Mouse (Mus musculus): Measurements from ENCODE around the gene Hic1. TPM values are rescaled to one million over a fixed set of nuclear protein-coding genes. Genes with fewer than 3 reads are reported as not detected.
A peak's percentile ranks its signal among the peaks of the same experiment; 100 is the strongest.

Hic1 gene
- total RNA-seq, 2 experiments from 2014 or later = 15.3 to 19.2 TPM

DNA sequence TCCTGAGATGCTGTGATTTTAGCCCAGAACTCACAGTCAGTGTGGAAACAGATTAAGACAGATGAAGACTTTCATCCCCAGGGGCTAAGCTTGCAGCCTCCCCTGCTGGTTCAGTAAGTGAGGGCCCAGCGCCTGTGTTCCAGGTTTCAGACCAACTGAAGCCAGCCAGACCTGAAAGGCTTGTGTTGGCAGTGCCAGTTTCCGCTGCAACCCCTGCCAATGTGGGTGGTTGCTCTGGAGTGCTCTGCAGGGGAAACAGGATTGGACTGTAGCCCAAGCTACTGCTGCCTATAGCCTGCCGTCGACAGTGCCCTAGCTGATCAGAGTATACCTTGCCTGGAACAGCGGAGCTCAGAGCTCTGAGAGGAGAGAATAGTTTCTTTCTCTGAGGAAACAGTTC lies 37.0 kb downstream of the Hic1 start:
- intact Hi-C loops (cut with DNase I) = no loop called here
- DNase-seq (ENCODE audit: low spot score) = no peak

DNA sequence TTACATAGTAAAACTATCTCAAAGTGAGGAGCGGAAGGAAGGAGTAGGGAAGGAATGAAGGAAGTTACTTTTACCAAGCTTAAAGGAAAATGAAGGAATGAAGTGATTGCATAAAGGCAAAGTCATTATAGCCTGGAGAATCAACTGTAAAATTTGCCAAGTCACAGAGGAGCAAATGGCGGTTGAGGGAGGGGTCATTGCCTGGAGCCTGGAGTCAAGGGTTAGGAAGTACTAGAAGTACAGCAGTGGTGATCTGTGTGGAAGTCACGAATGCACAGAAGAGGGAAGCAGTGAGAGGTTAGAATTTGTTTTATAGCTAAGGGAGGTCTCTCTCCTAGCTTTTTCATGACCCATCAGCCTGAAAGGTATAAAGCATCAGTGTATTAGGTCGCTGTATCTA lies 38.0 kb downstream of the Hic1 start:
- intact Hi-C loops (cut with DNase I) = no loop called here
- no peak for DNase-seq (ENCODE audit: low spot score)

DNA sequence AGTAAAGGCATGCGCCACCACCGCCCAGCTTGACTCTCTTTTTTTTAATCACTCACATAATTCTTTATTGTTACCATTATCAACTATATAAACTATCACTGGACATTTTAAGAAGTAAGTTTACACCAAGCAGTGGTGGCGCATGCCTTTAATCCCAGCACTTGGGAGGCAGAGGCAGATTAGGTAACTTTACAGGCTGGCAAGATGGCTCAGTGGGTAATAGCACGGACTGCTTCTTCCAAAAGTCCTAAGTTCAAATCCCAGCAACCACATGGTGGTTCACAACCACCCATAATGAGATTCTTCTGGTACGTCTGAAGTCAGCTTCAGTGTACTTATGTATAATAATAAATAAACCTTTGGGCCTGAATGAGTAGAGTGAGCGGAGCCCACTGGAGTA lies 39.8 kb downstream of the Hic1 start:
- intact Hi-C loops (cut with DNase I) = loop anchor here (5.0 kb wide), 1 partner anchor 37 kb away; no protein-coding TSS in a partner anchor
- no peak for DNase-seq (ENCODE audit: low spot score)

GRCm38 (mm10) chr11:75126384-75126783 lies 42.9 kb downstream of the Hic1 start:
- intact Hi-C loops (cut with DNase I) = loop anchor here (5.0 kb wide), 1 partner anchor 34 kb away; no protein-coding TSS in a partner anchor
- no peak for DNase-seq (ENCODE audit: low spot score)

DNA sequence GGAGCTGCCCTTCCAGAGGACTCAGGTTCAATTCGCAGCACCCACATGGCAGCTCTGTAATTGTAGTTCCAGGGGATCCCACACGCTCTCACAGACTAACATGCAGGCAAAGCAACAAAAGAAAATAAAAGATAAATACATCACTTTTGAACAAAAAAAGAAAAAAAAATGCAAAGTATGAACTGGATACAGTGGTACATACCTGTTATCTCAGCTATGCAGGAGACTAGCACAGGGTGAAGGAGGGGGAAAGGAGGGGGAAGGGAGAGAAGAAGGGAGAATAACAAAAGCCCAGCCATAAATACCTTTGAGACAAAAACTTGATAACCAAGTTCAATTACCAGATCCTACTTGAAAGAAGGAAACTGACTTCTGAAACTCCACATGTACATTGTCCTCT lies 44.9 kb downstream of the Hic1 start:
- DNase-seq (ENCODE audit: low spot score) = no peak
- intact Hi-C loops (cut with DNase I) = no loop called here

- intact Hi-C loops (cut with DNase I) = loop anchor here (2.0 kb wide), 1 partner anchor 17 kb away; no protein-coding TSS in a partner anchor
- DNase-seq (ENCODE audit: low spot score) = no peak
These were observed 48.0 kb downstream of the Hic1 start for GRCm38 (mm10) chr11:75121348-75121747.

GRCm38 (mm10) chr11:75119841-75120240 lies 49.5 kb downstream of the Hic1 start:
- intact Hi-C loops (cut with DNase I) = loop anchor here (2.0 kb wide), 1 partner anchor 15 kb away; no protein-coding TSS in a partner anchor
- DNase-seq (ENCODE audit: low spot score) = no peak

DNA sequence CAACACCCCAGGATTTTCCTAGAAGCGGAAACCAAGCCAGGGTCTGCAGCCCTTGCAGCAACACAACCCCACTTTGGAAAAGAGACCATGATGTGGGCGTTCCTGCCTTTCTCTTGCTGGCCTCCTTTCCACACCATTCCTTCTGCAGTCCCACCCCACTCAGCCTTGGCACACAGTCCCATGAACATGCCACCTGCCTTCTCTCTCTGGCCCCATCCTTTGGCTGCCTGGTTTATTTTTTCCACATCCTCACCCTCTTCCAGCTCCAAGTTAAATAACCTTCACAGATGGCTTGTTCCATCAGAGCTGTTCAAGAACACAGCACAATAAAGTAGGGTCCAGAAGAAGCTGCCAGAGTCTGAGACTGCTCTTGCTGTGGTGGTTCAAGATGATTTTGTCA lies 50.0 kb downstream of the Hic1 start:
- intact Hi-C loops (cut with DNase I) = no loop called here
- DNase-seq (ENCODE audit: low spot score) = no peak

- no peak for DNase-seq (ENCODE audit: low spot score)
These were observed 51.2 kb downstream of the Hic1 start for GRCm38 (mm10) chr11:75118141-75118540.

DNA sequence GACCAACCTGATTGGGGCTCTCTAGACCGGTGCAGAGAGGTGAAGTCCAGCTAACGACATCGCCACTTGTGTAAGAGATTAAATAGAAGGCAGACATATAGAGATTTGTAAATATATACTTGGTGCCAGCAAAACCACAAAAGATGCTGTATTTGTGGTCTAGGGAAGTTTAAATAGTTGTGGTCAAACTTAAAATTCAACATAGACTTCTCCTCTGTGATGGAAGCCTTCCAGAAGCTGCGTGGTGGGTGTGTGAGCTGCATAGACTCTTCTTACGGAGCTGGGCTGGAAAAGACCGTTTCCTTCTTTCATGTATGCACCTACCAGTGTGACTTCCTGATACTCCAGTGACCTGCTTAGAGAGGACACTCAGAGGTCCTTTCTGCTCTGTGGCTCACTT lies 52.9 kb downstream of the Hic1 start:
- no peak for DNase-seq (ENCODE audit: low spot score)
- intact Hi-C loops (cut with DNase I) = no loop called here

More at GRCm38 (mm10) chr11:75118141-75118540, 51.2 kb downstream of the Hic1 start:
- intact Hi-C loops (cut with DNase I) = no loop called here

Small RNA genes lying within 50 kb of the gene (microRNA-seq; reads per million reads assigned to microRNA genes)
- gene Mir132 (1,294 reads per million, percentile 81 among the genes with 10 or more reads in this experiment), gene Mir212 (24.4 reads per million, percentile 39 among the genes with 10 or more reads in this experiment)

Other genes with a start within 250 kb of the Hic1 start
- 10 to 100 TPM; 16.0 to 17.5 TPM for gene Smg6, start 243.7 kb downstream of the Hic1 start, total RNA-seq (2021)
- 10 to 100 TPM; 28.9 to 31.3 TPM for gene Srr, start 243.6 kb downstream of the Hic1 start, total RNA-seq (2021)
- gene Ovca2, start 9.3 kb upstream of the Hic1 start, total RNA-seq (2021) = 1 to 10 TPM; 6.0 to 6.1 TPM
- 1 to 10 TPM; 7.4 to 9.0 TPM for gene Dph1, start 21.7 kb upstream of the Hic1 start, total RNA-seq (2021)
- gene Rtn4rl1, start 24.3 kb upstream of the Hic1 start, total RNA-seq (2021) = 1 to 10 TPM; 9.7 to 9.8 TPM
- 10 to 100 TPM; 58.0 to 63.5 TPM for gene Rpa1, start 178.8 kb upstream of the Hic1 start, total RNA-seq (2021)
- 1 to 10 TPM; 4.3 to 4.6 TPM for gene Smyd4, start 178.9 kb upstream of the Hic1 start, total RNA-seq (2021)

All from heart, postnatal 25 days (tissue).